Mouse (Mus musculus) neural tube, embryonic 10.5 days (tissue): ENCODE results near the gene Cotl1.
A peak's percentile ranks its signal among the peaks of the same experiment; 100 is the strongest.

ENCODE experiments used
- DNase-seq: peaks from one replicate; pipeline ENCODE4 v3.0.0-alpha.2; 2017; ENCODE audit warnings: low spot score; ENCODE audit errors: extremely low spot score

Gene Cotl1

GRCm38 (mm10) chr8:119787341-119787740 is 53.0 kb downstream of the Cotl1 start:
- no peak for DNase-seq

GRCm38 (mm10) chr8:119786871-119787270 is 53.5 kb downstream of the Cotl1 start:
- no peak for DNase-seq

GRCm38 (mm10) chr8:119785764-119786405 is 54.5 kb downstream of the Cotl1 start:
- no peak for DNase-seq

DNA sequence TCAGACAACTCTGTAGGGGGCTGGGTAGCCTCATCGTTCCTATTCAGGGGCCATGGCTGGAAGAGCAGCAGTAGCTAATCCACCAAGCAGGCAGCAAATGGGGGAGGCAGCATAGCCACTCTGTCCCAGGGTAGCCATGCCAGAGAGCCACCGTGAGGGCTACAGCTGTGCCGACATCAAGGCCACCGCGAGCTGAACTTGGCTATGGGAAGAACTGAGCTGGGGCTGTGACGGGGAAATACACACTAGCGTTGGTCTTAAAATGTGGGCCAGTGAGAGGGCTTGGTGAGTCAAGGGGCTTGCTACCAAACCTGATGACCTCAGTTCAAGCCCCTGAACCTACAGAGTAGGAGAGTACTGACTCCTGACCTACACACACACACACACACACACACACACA is 55.7 kb downstream of the Cotl1 start:
- no peak for DNase-seq

DNA sequence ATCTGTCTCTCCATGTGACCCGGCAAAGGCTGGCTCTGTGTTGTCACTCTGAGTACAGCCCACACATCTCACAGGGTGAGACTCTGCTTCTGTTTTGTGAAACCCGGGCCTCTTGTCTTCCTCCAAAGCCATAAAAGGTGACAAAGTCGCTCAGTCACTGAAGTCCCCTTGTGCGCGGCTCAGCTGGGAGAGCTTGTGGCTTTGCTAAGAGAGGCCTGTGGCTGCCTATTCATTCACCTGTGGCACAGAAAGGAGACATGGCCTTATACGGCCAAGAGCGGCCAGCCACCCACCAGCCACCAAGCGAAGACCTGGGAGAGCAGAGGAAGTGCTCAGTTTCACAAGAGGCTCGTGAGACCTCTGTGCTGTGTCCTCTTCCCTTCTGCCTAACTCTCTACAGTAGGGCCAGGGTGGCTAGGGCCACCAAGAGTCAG is 56.2 kb downstream of the Cotl1 start:
- DNase-seq: no peak

GRCm38 (mm10) chr8:119783579-119783978 is 56.8 kb downstream of the Cotl1 start:
- DNase-seq: no peak

GRCm38 (mm10) chr8:119782715-119783114 is 57.6 kb downstream of the Cotl1 start:
- peak; percentile 76 for DNase-seq

DNA sequence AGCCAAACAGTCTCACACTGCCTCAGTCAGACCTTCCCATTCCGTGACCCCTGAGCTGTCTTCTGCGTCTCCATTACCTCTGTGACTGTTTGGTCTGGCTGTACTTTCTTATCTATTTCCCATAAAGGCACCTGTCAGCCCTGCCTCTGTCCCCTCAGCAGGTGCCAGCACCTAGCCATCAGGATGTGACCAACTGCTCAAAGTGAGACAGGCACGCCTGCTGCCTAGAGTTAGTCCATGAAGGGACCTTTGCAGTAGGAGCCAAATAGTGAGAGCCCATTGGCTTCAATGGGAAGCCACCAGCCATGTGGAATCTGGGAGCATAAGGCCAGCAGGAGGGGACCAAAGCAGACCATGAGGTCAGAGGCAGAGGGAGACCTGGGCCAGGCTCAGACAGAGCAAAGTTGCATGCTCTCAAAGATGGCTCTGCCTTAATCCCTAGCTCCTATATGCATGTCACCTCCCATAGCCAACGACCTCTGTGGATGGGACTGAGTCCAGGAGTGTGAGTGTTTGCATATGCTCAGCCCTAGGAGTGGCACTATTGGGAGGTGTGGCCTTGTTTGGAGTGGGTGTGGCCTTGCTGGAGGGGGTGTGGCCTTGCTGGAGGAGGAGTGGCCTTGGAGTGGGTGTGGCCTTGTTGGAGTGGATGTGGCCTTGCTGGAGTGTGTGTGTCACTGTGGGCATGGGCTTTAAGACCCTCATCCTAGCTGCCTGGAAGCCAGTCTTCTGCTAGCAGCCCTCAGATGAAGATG is 59.1 kb downstream of the Cotl1 start:
- DNase-seq: no peak

DNA sequence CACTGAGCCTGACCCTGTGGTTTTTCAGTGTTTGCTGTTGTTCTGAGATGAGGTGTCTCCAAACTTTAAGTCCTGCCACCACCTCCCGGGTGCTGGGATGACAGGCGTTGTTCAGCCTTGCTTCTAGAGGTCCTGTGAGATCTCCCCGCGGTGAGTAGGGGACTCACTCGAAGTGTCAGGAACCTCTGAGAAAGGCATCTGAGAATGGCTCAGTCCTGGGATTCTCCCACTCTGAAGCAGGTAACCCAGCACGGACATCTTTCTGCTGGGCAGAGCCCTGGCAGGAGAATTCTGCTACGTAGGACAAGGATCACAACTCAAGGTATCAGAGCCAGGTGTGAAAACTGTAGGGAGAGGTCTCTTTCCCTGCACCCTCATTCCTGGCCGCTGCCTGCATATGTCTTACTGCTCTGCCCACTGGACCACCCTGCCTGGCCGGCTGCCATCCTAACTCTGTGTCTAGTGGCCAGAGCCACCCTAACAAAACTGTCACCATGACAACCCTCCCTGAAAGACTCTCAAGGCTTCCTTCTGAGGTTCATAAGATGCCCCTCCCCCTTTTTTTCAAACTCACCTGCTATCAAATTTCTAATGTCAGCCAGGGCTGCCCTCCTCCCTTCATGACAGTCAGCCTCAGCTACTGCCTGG is 59.8 kb downstream of the Cotl1 start:
- DNase-seq: no peak

- peak; percentile 77 for DNase-seq
Measured at GRCm38 (mm10) chr8:119779013-119779737, 61.2 kb downstream of the Cotl1 start.

- DNase-seq: peak; percentile 99
Measured at GRCm38 (mm10) chr8:119778263-119778662, 62.1 kb downstream of the Cotl1 start, which contains the start of gene Tldc1. Gene Tldc1, minus strand, starts transcription at chr8:119778416.

GRCm38 (mm10) chr8:119777765-119778164 is 62.6 kb downstream of the Cotl1 start:
- no peak for DNase-seq

GRCm38 (mm10) chr8:119776668-119777245 is 63.6 kb downstream of the Cotl1 start:
- DNase-seq: no peak

- DNase-seq: no peak
Measured at GRCm38 (mm10) chr8:119765761-119766444, 74.4 kb downstream of the Cotl1 start.

DNA sequence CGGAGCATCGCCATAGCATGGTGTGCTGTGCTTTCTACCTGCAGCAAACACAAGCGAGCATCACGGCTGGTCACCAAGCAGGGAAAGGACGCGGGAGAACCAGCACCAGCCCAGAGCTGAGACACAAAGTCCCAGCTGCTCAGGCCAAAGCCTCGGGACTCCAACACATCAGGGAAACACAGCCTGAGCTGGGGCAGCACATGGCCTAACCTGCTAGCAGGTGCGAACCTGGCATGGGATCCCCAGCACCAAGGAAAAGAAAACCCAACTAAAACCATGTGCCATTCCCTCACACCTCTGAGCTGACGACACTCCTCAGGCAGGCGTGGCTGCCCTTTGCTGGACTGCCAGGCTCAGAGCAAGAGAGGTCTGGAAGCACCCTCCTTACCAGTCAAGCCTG is 75.0 kb downstream of the Cotl1 start:
- DNase-seq: no peak

DNA sequence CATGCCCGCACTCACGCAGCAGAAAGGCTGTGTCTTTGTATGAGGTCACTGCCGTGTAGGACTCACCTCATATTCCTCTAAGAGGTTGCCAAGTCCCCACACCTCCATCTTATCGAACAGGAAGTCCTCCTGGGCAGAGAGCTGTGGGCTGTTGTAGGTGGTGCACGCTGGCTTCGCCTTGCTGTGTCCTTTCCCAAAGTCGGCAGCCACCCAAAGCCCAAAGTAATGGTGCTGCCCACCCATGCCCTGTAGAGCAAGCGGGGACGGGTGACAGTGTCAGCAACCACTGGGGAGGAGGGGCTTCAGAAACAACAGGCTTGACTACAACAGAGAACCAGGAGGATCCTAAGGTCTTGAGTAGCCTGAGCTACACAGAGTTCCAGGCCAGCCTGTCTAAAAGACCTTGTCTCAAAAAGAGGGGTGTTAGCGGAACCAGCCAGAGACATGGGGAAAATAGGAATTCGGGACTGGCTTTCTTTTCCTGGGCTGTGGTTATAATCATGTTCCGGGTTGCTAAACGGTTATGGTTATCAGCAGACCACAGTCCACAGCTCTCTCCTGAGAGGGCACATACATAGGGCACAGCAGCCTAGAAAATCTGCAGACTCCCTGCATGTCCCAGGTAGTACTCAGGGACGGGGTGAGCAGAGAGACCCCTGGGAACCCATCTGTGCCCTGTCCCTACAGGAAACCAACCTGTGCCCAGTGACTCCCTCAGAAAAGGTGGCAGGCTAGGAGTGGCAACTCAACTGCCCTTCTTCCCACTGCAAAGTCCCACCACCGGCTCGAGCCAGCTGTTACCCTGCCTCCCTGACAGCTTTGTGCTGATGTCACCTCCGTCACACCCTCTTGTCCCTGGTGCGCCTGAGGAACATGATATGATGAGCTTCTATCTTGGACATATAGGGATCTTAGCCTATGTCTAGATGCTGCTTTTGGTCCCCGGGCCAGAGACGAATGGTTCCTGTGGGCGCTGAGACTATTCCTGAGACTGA is 77.8 kb downstream of the Cotl1 start:
- no peak for DNase-seq

DNA sequence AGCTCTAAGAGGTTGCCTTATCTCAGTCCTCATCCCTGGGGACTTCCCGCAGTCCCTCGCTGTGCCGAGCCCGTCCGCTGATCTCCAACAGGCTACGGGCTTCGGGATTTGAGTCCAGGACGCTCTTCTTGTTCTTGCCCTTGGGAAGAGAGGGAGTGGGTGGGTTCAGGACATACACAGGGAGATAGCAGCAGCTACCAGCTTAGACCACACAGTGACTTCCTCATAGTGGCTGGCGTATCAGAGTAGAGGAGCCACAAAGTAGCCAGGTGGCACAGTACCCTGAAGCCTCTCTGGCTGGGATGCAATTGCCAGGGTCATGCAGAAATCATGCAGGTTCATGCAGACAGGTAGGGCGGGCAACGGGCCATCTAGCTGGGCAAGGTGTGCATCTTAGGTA is 78.7 kb downstream of the Cotl1 start:
- DNase-seq: no peak
